Mouse (Mus musculus) ES-E14 (cell line): ENCODE measurements at regions not wholly inside any gene's neighbourhood (a gene's known extent, or its start where the extent isn't known, plus 50 kb on each side); places are given as distances from the start of the nearest gene placed in this dataset.

Experiments
- DNase-seq: peaks from one replicate; pipeline ENCODE4 v3.0.0-alpha.2; 2013; ENCODE audit warnings: low read depth, low spot score
- H3K27ac ChIP-seq: 2 replicates; pipeline ENCODE4 v1.5.1; 2012; ENCODE audit warnings: low read depth, mild to moderate bottlenecking, low read length, moderate library complexity, mixed read lengths; ENCODE audit not compliant: poor library complexity, insufficient read depth, severe bottlenecking
- H3K36me3 ChIP-seq: 2 replicates; pipeline ENCODE4 v1.6.1; 2012; ENCODE audit warnings: mild to moderate bottlenecking, low read length, moderate library complexity, mixed read lengths; ENCODE audit not compliant: control insufficient read depth, poor library complexity, insufficient read depth, severe bottlenecking
- H3K4me1 ChIP-seq, 2 experiments: fragments of 150-350 bp in 1 of 2; sonication (generic) in 1 of 2; 2 replicates each; pipeline ENCODE4 v1.6.1; 2012; ENCODE audit warnings: low read length in 2 of 2, mild to moderate bottlenecking in 1 of 2, mixed read lengths in 1 of 2; ENCODE audit not compliant: control insufficient read depth in 2 of 2, insufficient read depth in 2 of 2, poor library complexity in 1 of 2
- H3K4me3 ChIP-seq, 2 experiments: fragments of 150-350 bp in 1 of 2; sonication (generic) in 1 of 2; 2 replicates each; pipeline ENCODE4 v1.5.1; 2012; ENCODE audit warnings: low read length in 2 of 2, low read depth in 1 of 2, mild to moderate bottlenecking in 1 of 2, mixed read lengths in 1 of 2; ENCODE audit not compliant: insufficient read depth in 1 of 2, poor library complexity in 1 of 2, severe bottlenecking in 1 of 2
- H3K9ac ChIP-seq: 2 replicates; pipeline ENCODE4 v1.6.1; 2012; ENCODE audit warnings: low read depth, mild to moderate bottlenecking, low read length, mixed read lengths; ENCODE audit not compliant: poor library complexity, insufficient read depth, severe bottlenecking
- H3K9me3 ChIP-seq: fragments of 150-350 bp; sonication (generic); 2 replicates; pipeline ENCODE4 v1.6.1; 2012; ENCODE audit warnings: low read depth, mild to moderate bottlenecking, low read length; ENCODE audit not compliant: control insufficient read depth, insufficient read depth
- CHD2 ChIP-seq: IDR thresholded peaks from 2 replicates; pipeline ENCODE4 v1.6.1; 2014; ENCODE audit warnings: mild to moderate bottlenecking, low read depth, low read length, inconsistent platforms
- HCFC1 ChIP-seq: IDR thresholded peaks from 2 replicates; pipeline ENCODE4 v1.6.1; 2012; ENCODE audit warnings: low read length, inconsistent platforms, borderline replicate concordance; ENCODE audit not compliant: insufficient read depth
- MAFK ChIP-seq: IDR thresholded peaks from 2 replicates; pipeline ENCODE4 v1.6.1; 2014; ENCODE audit warnings: mild to moderate bottlenecking, low read depth, low read length, inconsistent platforms; ENCODE audit not compliant: insufficient read depth
- ZC3H11A ChIP-seq: IDR thresholded peaks from 2 replicates; pipeline ENCODE4 v1.6.1; 2012; ENCODE audit warnings: low read depth, mild to moderate bottlenecking, inconsistent platforms, low read length, borderline replicate concordance
- ZNF384 ChIP-seq: IDR thresholded peaks from 2 replicates; pipeline ENCODE4 v1.6.1; 2012; ENCODE audit warnings: low read depth, low read length, inconsistent platforms
- in situ Hi-C, 2 experiments: fragments of 600-800 bp; cut with MboI; formaldehyde crosslinking; loops; one replicate each; pipeline ENCODE4 v1.15.1; 2025; ENCODE audit warnings: low sequenced_read_pairs in 2 of 2, inconsistent platforms in 1 of 2; ENCODE audit not compliant: unreplicated experiment in 2 of 2

GRCm38 (mm10) chr6:81471340-81471955 is 452.0 kb upstream of the Gcfc2 start:
- Histone ChIP-seq H3K9ac (no peak overlapping the region), H3K36me3 (no peaks in the 10 kb centered on the region), H3K4me3 (no peak overlapping the region), H3K9me3 (no peaks in the 10 kb centered on the region), H3K27ac (no peak overlapping the region), H3K4me1 (no peaks in the 10 kb centered on the region)
- TF ChIP-seq ZNF384 (no peak), CHD2 (no peak), MAFK (no peak), ZC3H11A (no peak), HCFC1 (no peak)
- no peak for DNase-seq
- in situ Hi-C loops, result no loop called here

DNA sequence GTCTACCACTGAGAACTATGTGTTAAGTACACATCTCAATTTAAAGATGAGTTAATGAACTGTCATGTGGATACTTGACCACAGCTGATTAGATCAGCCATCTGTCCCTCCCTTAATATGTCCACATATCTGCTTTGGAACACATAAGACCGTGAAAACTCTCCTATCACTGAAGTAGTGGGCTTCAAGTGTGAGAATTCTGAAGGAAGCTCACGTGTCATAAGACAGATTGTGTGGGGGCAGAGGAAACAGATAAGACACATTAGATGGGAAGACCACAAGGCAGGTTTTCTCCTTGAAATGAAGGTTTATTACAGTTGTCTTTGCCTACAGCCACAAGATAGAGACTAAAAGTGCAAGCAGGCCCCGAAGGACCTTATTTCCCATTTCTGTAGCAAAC is 451.0 kb upstream of the Gcfc2 start:
- Histone ChIP-seq H3K27ac (no peak overlapping the region), H3K9me3 (no peaks in the 10 kb centered on the region), H3K36me3 (no peaks in the 10 kb centered on the region), H3K9ac (no peak overlapping the region), H3K4me1 (no peaks in the 10 kb centered on the region), H3K4me3 (no peak overlapping the region)
- in situ Hi-C loops, result no loop called here
- TF ChIP-seq CHD2 (no peak), ZC3H11A (no peak), MAFK (no peak), ZNF384 (no peak), HCFC1 (no peak)
- no peak for DNase-seq

DNA sequence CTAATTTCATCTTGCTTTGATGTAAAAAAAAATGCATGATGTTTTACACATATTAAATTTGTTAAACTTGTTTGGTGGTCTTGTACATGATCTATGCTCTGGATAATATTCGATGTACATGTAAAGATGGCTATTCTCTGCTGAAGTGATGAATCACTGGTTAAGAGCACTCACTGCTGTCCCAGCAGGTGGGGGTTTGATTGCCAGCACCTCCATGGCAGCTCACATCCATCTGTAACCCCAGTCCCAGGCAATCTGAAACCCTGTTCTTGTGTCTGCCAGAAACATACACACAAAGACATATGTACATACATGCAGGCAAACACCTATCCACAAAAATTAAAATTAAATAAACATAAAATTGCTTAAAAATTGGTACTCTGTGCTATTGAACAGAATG is 448.7 kb upstream of the Gcfc2 start:
- TF ChIP-seq HCFC1, result no peak
- TF ChIP-seq MAFK, result no peak
- TF ChIP-seq ZNF384, result no peak
- TF ChIP-seq CHD2, result no peak
- no peak for TF ChIP-seq ZC3H11A
- H3K9ac ChIP-seq, result no peak overlapping the region
- H3K27ac ChIP-seq, result no peak overlapping the region
- no peaks in the 10 kb centered on the region for H3K9me3 ChIP-seq
- in situ Hi-C loops, result no loop called here
- DNase-seq, result no peak
- H3K4me3 ChIP-seq, result no peak overlapping the region
- no peaks in the 10 kb centered on the region for H3K4me1 ChIP-seq
- no peaks in the 10 kb centered on the region for H3K36me3 ChIP-seq

- Histone ChIP-seq H3K9me3 (no peaks in the 10 kb centered on the region), H3K36me3 (no peaks in the 10 kb centered on the region), H3K4me1 (no peaks in the 10 kb centered on the region), H3K27ac (no peak overlapping the region), H3K9ac (no peak overlapping the region), H3K4me3 (no peak overlapping the region)
- in situ Hi-C loops, result no loop called here
- no peak for DNase-seq
- TF ChIP-seq CHD2 (no peak), HCFC1 (no peak), ZC3H11A (no peak), ZNF384 (no peak), MAFK (no peak)
Observed at GRCm38 (mm10) chr6:81487006-81487405, 436.5 kb upstream of the Gcfc2 start.

GRCm38 (mm10) chr6:81496239-81496638 is 427.2 kb upstream of the Gcfc2 start:
- Histone ChIP-seq H3K9me3 (no peaks in the 10 kb centered on the region), H3K4me1 (no peaks in the 10 kb centered on the region), H3K36me3 (no peaks in the 10 kb centered on the region), H3K9ac (no peak overlapping the region), H3K27ac (no peak overlapping the region), H3K4me3 (no peak overlapping the region)
- TF ChIP-seq CHD2, result no peak
- TF ChIP-seq HCFC1, result no peak
- no peak for TF ChIP-seq MAFK
- no peak for TF ChIP-seq ZNF384
- no peak for TF ChIP-seq ZC3H11A
- DNase-seq, result no peak
- in situ Hi-C loops, result no loop called here
